Mouse (Mus musculus) lung, adult 10 weeks (tissue): ENCODE data around the gene Olfr1177-ps. TPM values are rescaled to one million over a fixed set of nuclear protein-coding genes. Genes with fewer than 3 reads are reported as not detected.

ENCODE experiments used
- polyA plus RNA-seq: library from polyadenylated mRNA; stranded (reverse); fragments of 350-450 nt; fragmentation: Illumina TruSeq; extraction: RNeasy Lipid Tissue Mini Kit (QIAGEN cat#74804); gene quantifications from one replicate; pipeline ENCODE4 v1.2.3, GENCODE M21; 2014; ENCODE audit warnings: low read depth, low replicate concordance; ENCODE audit not compliant: insufficient read depth

The Olfr1177-ps gene
- not detected for polyA plus RNA-seq

DNA sequence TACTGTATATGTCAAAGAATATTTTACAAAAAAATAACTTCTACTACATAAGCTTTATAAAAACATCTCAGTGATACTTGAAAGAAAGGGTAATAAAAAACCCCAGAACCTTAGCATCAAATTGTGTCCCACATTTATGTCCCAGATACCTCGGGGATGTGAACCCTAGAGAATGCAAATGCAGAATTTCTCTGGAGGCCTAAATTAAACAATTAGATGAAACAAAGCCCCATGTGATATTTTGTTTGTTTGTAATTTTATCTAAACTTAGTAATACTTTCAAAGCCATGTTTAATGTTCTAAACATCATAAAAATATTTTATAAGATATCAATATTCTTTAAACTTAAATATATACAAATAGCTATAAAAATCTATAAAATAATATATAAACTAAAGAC, at the start of gene Olfr1177-ps:
Olfr1177-ps (minus strand) TSS at position 101 of the 400 bp plus-strand sequence.

DNA sequence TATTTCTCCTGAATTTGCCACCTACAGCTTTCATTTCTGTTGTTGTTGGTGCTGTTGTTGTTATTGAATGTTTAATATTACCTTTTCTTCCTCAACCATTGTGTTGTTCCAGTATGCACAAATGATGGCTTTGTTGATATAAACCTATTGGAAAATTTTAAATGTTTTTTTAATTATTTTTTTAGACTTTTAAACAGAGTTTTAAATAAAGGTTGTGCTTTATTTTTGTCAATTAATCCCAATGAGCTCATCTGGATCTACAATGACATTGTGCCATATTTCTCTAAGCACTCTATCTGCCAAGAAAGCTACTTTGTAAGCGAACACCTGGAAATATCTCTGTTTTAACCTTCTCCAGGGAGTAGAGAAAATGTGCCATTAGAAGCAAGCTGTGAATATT, 40.5 kb upstream of the Olfr1177-ps start, which contains the start of gene Olfr1178:
Olfr1178 (plus strand) TSS at position 301 of the 400 bp plus-strand sequence.

DNA sequence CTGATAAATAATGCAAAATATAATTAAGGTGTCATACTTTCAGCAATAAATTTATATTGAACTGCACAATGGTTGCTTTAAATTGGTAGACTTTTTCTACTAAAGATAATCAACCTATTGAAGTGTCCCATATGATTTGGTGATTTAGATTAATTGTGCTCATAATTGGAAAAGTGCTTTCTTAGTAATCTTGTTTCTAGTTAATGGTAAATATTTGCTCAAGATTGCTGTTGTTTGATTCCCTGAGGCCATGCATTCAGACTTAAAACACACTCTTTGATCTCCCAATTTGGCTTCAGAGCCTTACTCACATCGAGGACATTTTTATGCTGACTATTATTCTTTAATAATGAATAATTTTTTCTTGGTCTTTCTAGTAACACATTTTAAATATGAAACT, 9.9 kb downstream of the Olfr1177-ps start, which contains the start of gene Olfr1176:
Olfr1176 (plus strand) TSS at position 301 of the 400 bp plus-strand sequence.

DNA sequence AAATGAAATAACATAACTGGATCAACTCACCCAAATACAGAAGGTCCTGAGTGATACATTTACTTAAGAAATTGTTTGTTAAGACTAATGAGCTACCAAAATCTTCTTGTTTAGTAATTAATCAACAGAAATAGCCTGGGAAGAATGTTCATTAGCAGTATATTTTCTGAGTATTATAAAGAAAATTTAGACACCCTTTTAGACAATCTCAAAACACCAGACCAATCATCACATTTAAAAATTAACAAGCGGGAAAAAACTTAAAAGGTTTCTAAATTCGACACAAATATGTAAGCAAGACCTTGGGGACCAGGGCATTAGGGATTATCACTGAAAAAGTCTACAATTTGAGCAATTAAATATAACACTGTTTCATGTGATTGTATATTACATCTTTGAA, 19.2 kb downstream of the Olfr1177-ps start, which contains the start of gene Olfr1175-ps:
Olfr1175-ps (minus strand) TSS at position 101 of the 400 bp plus-strand sequence.

DNA sequence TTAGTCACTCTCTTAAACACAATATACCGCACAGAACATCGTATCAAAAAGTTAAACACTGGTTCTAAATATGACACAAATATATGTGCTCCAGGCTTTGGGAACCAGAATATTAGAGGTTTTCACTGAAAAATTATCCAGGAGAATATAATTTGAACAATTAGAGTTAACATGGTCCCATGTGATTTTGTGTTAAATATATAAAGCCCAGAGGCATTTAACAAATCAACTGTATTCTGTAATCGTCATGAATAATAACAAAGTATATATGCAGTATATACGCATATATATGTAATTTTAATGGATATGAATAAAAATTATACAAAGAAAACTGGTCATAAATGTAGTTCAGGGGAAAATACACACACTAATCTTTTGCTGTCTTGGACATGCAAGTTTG, 31.3 kb downstream of the Olfr1177-ps start, which contains the start of gene Olfr1174-ps:
Olfr1174-ps (minus strand) TSS at position 101 of the 400 bp plus-strand sequence.

Other genes starting within 250 kb of the Olfr1177-ps start
- gene Olfr1166, start 218.2 kb downstream of the Olfr1177-ps start, polyA plus RNA-seq = not detected
- not detected for gene Olfr1167, start 191.3 kb downstream of the Olfr1177-ps start, polyA plus RNA-seq
- not detected for gene Olfr1168, start 164.6 kb downstream of the Olfr1177-ps start, polyA plus RNA-seq
- not detected for gene Olfr1170, start 118.2 kb downstream of the Olfr1177-ps start, polyA plus RNA-seq
- gene Olfr1173, start 66.6 kb downstream of the Olfr1177-ps start, polyA plus RNA-seq = not detected
- not detected for gene Olfr1174-ps, start 31.4 kb downstream of the Olfr1177-ps start, polyA plus RNA-seq
- gene Olfr1175-ps, start 19.3 kb downstream of the Olfr1177-ps start, polyA plus RNA-seq = not detected
- not detected for gene Olfr1176, start 9.8 kb downstream of the Olfr1177-ps start, polyA plus RNA-seq
- not detected for gene Olfr1178, start 40.6 kb upstream of the Olfr1177-ps start, polyA plus RNA-seq
- not detected for gene Olfr1179, start 60.0 kb upstream of the Olfr1177-ps start, polyA plus RNA-seq
- not detected for gene Olfr1180, start 72.7 kb upstream of the Olfr1177-ps start, polyA plus RNA-seq
- not detected for gene Olfr1181, start 79.7 kb upstream of the Olfr1177-ps start, polyA plus RNA-seq
- gene Gm13757, start 102.6 kb upstream of the Olfr1177-ps start, polyA plus RNA-seq = not detected
- not detected for gene Olfr1183, start 108.4 kb upstream of the Olfr1177-ps start, polyA plus RNA-seq
- not detected for gene Olfr1184, start 137.1 kb upstream of the Olfr1177-ps start, polyA plus RNA-seq
- not detected for gene Olfr1185-ps1, start 146.8 kb upstream of the Olfr1177-ps start, polyA plus RNA-seq
- not detected for gene Olfr1186, start 172.1 kb upstream of the Olfr1177-ps start, polyA plus RNA-seq
- not detected for gene Olfr1188, start 210.4 kb upstream of the Olfr1177-ps start, polyA plus RNA-seq
- gene Olfr1189, start 240.0 kb upstream of the Olfr1177-ps start, polyA plus RNA-seq = not detected